Mouse (Mus musculus) CD4-positive, CD25-positive, alpha-beta regulatory T cell, adult 4 months (primary cell): ENCODE measurements around the gene Wdr27. TPM values are rescaled to one million over a fixed set of nuclear protein-coding genes. Genes with fewer than 3 reads are reported as not detected.
"Not testable (repeated sequence)": the region's sequence is repeated elsewhere in the genome, so short reads cannot be mapped to it uniquely, and the experiment has no call there.

ENCODE experiments used
- ATAC-seq: one replicate; pipeline ENCODE4 v1.8.0; 2017
- polyA plus RNA-seq, 2 experiments: library from polyadenylated mRNA; unstranded; fragments of 100-300 nt; shearing (Covaris generic); gene quantifications; one replicate each; pipeline ENCODE4 v1.2.1; 2017

The Wdr27 gene
- polyA plus RNA-seq, result 1 to 10 TPM in 1 of 2 experiments, not detected in 1; 1.9 TPM

DNA sequence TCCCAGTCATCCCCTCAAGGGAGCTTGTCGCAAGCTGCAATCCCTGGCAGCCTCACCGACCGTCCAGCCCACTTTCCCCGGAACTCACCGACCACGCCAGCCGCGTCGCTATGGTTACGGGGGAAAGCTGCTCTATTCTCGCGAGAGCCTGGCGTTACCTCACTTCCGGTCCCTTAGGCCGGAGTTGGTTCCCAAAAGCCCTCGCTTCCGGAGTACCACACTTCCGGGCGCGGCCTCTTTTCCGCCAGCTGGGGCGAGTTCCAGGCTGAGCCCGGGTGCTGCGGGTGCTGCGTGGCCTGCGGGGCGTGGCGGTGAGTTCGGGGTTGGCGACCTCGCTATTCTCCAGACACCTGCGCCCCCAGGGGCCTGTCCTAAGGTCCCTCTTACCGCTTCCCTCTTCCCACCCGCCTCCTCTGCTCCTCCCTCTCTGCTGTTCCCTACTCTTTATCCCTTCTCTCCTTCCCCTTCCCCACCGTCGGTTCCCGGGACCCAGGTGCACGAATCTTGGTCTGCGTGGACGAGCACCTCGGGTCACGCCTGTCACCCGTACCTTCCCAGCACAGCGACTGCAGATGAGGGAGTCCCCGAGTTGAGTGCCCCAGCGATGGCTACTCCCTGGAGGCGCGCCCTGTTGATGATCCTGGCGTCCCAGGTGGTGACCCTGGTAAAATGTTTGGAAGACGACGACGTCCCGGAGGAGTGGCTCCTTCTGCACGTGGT, at the start of gene Wdr27, which contains the start of gene 1600012H06Rik:
TSS of gene Wdr27 (minus strand) at position 150 of the 720 bp plus-strand sequence.
TSS of gene 1600012H06Rik (plus strand) at position 176 of the 720 bp plus-strand sequence.
- peak; percentile 99 for ATAC-seq

DNA sequence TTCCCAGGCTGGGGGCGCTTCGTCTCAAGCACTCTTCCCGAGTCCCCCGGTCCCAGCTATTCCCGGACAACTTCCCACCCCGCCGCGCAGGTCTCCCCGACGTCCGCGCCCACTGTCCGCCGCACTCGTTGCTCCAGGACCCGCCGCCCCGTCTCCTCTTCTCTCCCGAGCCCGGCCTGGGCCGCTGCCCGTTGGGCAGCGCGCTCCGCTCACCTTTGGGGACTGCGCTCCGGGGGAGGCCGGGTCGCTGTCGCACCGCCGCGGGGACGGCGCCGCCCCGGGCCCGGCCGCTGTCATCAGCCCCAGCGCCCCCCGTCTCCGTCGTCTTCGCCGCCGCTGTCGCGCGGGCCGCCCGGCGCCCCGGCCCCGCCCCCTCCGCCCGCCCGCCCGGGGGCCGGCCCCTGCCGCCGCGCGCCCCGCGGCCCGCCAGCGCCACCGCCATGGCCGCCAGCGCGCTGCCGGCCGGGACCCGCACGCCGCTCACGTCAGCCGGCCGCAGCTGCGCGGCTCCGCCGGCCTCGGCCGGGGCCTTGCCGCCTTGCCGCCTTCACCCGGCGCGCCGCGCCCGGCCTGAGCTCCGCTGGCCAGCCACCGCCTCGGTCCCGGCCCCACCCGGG, 49.7 kb upstream of the Wdr27 start:
- peak; percentile 62 for ATAC-seq

DNA sequence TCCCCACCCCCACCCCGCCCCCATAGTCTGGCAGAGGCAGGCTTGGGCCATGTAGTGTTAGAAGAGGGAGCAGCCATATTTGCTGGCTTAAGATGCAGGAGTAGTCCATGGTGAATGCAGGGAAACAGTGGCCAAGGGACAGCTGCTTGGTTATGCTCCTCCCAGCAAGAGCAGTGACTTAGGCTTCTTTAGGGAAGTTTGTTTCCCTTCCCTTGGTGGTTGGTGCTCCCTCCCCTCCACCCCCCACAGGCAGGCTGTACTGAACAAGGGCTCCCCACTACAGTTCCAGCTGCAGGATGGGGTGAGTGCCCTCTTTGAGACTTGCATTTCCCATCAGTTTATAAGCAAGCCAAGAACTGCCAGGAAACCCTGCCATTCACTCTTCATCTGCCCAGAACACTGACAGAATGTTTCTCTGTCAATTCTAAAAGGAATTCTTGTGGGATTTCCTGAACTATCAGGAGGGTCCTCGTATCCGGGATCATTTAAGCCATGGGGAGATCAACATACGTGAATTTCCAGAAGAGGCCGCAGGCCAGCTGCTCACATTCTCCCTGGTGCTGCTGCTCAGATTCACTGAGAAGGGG, 47.3 kb upstream of the Wdr27 start:
- ATAC-seq, result not testable (repeated sequence)

DNA sequence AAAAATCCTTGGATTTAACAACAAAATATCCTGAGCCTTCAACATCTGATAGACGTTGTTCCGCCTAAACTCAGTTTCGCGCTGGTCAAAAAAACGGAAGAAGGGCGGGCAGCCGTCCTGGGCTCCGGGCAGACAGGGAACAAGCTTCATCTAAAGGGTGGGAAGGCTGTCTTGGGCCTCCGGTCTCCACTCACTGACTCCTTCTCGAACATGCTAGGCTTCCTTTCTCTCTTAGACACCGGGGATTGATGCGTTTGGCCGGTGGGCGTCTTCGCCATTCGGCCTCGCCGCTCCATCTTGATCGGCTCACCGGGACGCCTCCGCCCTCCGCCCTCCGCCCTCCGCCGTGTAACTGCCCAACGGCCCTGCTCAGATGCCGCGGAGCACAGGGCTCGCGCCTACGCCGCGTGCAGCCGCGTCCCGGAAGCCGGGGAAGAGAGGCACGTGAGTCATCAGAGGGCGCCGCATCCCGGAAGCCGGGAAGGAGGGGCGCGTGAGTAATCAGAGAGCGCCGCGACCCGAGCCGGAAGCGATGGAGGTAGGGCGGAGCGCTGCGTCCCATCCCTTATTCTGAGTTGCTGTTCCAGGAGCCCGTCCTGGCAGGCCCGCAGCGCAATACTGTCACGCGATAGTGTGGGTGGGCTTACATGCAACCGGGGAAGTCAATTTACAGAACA, 35.5 kb upstream of the Wdr27 start, which contains the start of the genes 9030025P20Rik and Gm3417:
TSS of gene 9030025P20Rik (plus strand) at position 107 of the 677 bp plus-strand sequence.
TSS of gene Gm3417 (minus strand) at position 429 of the 677 bp plus-strand sequence.
- ATAC-seq, result peak; percentile 94

DNA sequence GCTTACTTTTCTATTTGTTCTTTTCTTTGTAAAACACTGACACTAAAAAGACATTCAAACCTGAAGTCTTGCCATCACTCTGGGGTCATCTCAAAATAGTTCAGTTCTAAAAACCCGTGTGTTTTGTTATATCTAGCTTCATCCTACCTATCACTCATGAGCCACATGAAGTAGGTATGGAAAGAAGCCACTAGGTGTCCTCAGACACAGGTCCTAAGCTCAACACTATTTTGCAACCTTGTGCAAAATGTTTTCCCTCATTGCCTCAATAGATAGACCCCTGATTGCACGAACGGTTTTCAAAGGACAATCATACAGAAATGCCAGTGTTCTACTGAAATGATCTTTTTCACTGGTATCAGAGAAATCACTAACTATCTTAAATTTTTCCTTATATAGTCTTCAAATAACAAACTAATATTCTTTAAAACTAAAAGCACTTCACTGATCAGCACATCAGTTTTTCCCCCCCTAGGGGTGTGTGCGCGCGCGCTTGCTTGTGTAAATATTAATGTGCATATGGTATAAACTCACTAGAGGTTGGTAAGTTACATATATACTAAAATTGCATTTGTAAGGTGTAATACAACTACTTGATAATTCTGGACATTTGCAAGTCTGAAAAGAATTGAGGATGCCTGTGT, 34.9 kb upstream of the Wdr27 start:
- peak; percentile 68 for ATAC-seq

DNA sequence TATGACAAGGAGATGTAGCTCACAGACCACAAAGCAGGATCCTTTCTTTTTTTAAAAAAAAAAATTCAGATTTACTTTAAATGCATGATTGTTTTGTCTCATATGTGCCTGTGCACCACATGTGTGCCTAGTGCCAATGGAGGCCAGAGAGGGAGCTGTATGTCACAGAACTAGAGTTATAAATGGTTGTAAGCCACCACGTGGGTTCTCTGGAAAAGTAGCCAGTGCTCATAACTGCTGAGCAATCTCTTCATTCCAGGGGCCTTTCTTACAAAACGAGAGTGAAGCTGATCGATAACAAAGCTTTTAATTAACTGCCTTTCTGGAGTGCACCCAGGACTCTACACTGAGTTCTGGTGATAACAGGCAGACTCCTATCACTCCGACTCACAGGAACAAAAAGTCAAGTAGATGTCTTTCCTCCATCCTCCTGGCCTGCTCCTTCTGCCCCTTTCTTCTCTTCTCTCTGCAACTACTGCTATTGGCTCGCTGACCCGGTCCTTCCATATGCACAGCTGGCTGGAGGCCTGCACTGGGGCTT, 25.5 kb upstream of the Wdr27 start:
- not testable (repeated sequence) for ATAC-seq

DNA sequence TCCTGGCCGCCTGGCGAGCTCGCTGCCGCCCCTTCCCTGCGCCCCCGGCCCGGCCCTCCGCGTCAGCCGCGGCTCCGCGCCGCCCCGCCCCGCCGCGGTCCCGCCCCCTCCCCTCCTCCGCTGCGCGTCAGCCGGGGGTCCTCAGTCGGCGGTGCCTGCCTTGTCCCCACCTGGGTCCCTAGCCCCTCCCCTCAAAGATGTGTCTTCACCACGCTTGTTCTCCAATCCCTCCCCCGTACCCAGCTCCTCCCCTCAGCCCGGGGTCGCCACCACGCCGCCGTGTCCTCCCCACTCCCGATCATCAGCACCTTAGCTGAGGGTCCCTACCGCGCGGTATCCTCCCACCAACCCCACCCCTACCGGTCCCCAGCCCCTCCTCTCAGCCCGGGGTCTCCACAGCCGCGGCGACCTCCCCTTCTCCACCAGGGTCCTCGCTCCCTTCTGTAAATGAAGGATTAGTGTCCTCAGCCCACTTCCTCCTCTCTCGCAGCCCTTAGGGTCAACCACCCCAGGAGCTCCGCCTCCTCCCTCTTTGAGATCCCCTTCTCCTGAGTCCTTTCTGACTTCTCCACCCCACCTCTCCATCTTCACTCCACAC, 18.7 kb upstream of the Wdr27 start:
- ATAC-seq, result peak; percentile 58

DNA sequence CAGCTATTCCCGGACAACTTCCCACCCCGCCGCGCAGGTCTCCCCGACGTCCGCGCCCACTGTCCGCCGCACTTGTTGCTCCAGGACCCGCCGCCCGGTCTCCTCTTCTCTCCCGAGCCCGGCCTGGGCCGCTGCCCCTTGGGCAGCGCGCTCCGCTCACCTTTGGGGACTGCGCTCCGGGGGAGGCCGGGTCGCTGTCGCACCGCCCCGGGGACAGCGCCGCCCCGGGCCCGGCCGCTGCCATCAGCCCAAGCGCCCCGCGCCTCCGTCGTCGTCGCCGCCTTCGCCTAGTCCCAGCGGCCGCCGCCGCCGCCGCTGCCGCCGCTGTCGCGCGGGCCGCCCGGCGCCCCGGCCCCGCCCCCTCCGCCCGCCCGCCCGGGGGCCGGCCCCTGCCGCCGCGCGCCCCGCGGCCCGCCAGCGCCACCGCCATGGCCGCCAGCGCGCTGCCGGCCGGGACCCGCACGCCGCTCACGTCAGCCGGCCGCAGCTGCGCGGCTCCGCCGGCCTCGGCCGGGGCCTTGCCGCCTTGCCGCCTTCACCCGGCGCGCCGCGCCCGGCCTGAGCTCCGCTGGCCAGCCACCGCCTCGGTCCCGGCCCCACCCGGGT, 18.1 kb upstream of the Wdr27 start, which contains the start of gene Phf10:
TSS of gene Phf10 (minus strand) at position 323 of the 606 bp plus-strand sequence.
- peak; percentile 57 for ATAC-seq

DNA sequence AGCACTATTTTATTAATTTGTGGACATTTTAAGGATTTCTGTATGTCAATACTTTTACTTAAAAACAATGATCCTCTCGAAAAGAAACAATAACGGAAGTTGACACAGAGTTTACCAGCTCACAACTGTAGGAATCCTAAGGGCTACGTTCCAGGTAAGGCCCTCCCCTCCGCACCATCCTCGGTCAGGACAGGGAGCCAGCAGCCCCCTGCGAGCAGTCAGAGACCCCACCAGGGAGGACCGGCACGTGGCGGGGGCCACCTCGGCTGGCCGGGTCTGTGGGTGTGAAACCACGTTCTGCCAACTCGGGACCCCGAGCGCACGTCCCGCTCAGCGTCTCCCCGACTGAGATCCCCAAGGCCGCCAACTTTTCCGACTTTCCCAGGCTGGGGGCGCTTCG, 17.6 kb upstream of the Wdr27 start:
- peak; percentile 31 for ATAC-seq

DNA sequence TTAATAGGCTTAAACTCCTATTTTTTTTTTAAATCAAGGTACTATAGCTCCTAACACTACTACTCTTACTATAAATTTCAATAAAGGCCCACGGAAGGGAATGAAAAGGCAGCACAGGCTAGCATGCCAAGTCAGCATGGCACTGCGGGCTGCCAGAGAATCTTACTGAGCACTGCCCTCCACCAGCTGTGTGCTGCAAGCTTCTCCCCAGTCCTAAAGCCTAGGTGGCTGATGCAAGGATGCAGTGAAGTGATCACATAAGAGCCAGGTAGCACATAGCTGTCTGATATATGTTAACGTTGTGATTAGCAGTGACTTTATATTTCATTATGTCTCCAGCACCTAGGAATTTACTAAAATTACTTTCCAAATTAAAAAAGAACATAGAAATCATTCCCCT, 17.0 kb upstream of the Wdr27 start:
- no peak for ATAC-seq

DNA sequence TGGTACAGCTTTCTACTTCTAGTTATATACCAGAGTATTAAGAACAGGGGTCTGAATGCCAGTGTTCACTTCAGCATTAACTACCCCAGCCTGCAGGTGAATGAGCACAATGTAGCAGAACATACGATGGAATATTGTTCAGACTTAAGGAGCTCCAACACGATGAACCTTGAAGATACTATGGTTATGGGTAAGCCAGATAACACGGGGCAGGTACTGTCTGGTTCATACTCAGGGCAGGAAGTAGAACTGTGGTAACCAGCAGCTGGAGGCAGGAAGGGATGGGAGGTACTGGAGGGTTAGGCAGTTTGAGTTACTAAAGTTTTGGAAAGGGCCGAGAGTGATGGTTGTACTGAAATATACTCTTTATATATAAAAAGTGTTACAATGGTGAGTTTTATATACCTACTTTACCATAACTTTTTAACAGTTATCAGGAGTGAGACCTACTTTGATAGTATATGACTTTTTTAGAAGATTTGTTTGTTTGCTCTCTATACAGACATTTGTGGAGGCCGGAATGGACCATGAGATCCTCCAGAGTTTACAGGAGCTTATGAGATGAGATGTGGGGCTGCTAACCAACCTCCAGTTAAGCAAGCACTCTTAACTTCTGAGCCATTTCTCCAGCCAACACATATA, 15.8 kb upstream of the Wdr27 start:
- no peak for ATAC-seq

DNA sequence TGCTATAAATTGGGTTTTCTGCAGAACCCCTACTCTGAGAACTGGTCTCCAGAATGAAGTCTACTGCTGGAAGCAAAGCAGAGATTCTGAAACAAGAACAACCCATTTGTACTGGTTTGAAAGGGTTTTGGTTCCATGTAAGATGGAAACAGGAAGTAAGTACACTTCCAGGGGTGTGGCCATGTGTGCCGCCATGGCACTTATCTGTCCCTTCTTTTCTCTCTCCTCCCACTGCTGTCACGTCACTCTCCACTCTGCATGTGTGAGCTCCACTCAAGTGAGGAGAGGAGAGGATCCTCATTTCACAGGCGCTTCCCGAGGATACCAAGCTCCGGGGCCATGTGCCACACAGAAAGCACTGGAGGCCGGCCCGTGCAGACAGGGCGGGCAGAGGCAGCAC, 10.5 kb upstream of the Wdr27 start:
- no peak for ATAC-seq

DNA sequence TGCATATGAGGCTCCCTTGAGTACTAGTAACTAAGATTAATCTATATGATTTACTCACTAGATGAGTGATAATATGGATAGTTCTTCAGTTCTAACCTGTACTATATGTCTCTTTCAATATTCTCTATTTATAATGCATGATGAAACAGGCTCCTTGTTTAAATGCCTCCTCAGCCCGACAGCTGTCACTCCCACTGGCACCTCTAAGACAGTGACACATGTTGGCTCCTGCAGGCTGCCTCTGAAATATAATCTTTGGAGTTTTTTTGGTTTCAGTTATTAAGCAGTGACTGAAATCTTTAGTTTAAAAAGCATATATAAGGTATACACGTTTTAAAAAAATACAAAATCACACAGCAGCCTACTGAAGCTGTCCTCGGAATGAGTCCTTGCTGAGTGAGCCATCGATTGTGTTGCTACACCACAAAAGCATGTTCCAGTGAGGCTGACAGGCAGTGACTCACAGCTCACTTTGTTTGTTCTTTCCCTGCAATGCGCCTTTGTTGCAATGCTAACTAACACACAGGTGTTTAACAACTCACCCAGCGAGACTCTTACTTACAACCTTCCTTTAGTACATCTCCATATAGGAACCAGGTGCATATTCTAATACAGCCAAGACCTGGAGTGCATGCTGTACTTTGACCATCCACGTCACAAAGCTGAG, 6.3 kb upstream of the Wdr27 start:
- ATAC-seq, result no peak

DNA sequence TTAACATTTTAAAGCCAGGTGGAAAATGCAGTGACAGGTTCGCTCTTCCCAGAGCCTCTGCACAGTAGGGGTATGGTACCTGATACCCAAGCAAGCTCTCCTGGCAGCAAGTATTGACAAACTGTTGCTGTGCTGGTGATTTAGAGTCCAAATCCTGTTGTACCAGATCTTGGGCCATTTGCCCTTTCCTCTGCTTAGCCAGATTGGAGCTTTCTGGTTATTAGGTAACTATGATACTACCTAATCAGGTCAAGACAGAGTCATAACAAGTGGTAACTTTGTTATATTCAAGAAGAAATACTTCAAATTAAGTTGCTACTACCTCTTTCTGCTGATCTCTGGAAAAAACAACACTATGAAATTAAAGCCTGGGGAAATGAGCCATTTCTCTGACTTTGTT, 1.6 kb upstream of the Wdr27 start:
- ATAC-seq, result no peak

DNA sequence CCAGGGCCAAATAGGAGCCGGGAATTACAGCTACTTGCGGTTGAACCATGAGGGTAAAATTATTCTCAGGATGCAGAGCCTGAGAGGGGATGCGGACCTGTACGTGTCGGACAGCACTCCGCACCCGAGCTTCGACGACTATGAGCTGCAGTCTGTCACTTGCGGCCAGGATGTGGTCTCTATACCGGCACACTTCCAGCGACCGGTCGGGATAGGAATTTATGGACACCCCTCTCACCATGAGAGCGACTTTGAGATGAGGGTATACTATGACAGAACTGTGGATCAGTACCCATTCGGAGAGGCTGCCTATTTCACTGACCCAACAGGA, 736 bp upstream of the Wdr27 start:
- peak; percentile 18 for ATAC-seq

DNA sequence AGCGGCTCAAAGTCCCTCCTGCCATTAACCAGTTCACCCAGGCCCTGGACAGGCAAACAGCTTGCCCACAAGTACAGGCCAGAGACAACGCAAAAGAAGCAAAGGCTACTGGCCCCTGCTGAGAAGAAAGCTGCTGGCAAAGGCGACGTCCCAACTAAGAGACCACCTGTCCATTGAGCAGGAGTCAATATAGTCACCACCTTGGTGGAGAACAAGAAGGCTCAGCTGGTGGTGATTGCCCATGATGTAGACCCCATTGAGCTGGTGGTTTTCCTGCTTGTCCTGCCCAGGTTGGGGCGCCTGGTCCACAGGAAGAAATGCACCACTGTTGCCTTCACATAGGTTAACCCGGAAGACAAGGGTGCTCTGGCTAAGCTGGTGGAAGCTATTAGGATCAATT, 777 bp downstream of the Wdr27 start:
- ATAC-seq, result not testable (repeated sequence)

DNA sequence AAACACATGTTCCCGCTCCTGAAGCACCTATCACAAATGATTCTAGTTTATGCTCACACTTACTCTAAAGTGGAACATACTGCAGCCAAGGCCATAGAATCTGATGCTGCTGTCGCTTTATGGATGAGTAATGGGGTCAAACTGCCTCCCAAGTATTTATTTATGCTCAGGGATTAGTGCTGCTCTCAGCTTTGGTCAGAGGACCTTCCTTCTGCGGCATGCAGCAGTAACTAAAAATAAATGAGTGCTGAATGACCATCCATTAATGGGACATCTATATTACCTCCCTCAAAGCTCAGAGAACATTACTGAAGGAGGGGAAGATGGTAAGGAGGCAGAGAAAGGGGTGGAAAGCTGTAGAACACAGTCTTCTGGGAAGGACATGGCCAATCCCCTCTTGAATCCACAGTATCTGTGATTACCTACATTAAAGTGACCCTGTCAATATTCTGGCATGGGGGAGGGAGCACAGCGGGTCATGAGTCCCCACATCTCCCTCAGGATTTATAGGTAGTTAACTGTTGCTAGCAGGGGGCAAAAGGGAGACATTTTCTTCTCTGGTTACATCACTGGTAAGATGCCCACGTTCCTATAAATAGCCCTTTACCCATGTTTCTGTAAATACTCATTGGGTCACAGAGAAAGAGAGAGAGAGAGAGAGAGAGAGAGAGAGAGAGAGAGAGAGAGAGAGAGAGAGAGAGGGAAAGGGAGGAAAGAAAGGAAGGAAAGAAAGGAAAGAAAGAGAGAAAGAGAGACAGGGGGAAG, 6.9 kb downstream of the Wdr27 start:
- ATAC-seq, result no peak

DNA sequence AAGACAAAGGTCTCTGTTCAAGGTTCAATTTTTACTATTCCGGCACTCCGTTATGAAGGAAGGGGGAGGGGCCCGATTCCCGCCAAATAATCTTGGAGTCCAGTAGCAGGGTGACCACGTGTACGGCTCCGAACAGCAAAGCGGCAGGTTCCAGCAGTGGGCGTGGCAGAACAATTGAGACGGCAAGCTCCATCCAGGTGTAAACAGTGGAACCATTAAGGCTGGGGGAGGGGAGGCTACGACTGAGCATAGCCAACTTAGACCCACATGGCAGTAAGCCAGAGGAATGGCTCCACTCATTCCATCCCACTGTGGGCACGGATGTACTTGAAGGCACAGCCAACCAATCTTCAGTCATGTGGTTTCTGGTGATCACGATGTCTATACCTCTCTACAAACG, 7.7 kb downstream of the Wdr27 start:
- not testable (repeated sequence) for ATAC-seq

DNA sequence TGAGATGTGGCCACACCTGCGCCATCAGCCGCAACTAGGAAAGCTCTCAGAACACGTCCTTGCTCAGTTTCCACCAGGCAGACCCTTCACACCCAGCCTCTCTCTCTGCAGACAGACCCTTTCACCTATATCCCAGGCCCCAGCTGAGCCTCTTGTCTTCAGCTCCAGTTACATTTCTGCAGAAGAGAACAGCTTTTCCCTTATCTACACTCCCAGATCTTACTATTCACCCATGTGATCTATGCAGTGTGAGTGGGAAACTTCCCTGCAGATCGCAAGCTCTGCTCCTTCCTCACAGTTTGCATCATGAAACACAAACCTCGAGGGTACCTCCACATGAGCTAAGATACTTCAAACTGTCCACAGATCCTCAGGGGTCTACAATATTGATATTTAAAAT, 11.5 kb downstream of the Wdr27 start:
- ATAC-seq, result no peak

DNA sequence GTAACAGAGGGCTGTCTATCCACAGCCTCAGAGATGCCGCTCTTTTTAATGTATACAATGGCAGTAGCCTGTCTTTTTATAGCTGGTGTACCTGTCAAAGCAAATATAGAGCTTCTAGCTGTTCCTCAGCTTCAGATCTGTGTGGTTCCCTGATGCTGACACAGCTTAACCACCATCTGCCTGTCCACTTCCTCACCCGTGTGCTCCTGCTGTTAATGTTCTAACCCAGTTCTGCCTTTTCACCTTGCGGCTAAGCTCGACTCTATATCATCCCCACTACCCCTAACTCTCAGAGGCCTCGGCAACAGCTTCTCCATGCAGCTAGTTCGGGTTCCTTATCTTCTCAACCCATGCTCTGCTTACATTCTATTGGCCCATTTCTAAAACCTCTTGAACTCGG, 12.3 kb downstream of the Wdr27 start:
- ATAC-seq, result no peak
